Mouse (Mus musculus) MEL (cell line): Measurements from ENCODE around the gene Tmem260.

Experiments used
- CTCF ChIP-seq, 3 experiments: IDR thresholded peaks in 2 of 3; conservative IDR thresholded peaks in 1 of 3; 2 replicates each; pipeline ENCODE4 v1.5.1; 2011 to 2012; ENCODE audit warnings: low read length in 3 of 3, low read depth in 2 of 3, mild to moderate bottlenecking in 2 of 3, improper control_type of control experiment in 1 of 3, inconsistent platforms in 1 of 3, mixed read lengths in 1 of 3, moderate library complexity in 1 of 3; ENCODE audit not compliant: control insufficient read depth in 1 of 3, insufficient read depth in 1 of 3, poor library complexity in 1 of 3, severe bottlenecking in 1 of 3
- ELF1 ChIP-seq: IDR thresholded peaks from 2 replicates; pipeline ENCODE4 v1.6.1; 2014; ENCODE audit warnings: low read depth, mild to moderate bottlenecking, inconsistent platforms, low read length, improper control_type of control experiment, moderate library complexity
- EP300 ChIP-seq, 2 experiments: IDR thresholded peaks; 2 replicates each; pipeline ENCODE4 v1.6.1; 2011; ENCODE audit warnings: improper control_type of control experiment in 2 of 2, low read length in 2 of 2, low read depth in 1 of 2, mild to moderate bottlenecking in 1 of 2
- GATA1 ChIP-seq: IDR thresholded peaks from 2 replicates; pipeline ENCODE4 v1.6.1; 2011; ENCODE audit warnings: low read depth, low read length, improper control_type of control experiment
- HCFC1 ChIP-seq: IDR thresholded peaks from 2 replicates; pipeline ENCODE4 v1.6.1; 2012; ENCODE audit warnings: low read depth, mild to moderate bottlenecking, inconsistent platforms, low read length, improper control_type of control experiment, moderate library complexity
- KAT2A ChIP-seq: conservative IDR thresholded peaks from 2 replicates; pipeline ENCODE4 v1.6.1; 2012; ENCODE audit warnings: low read depth, low read length, improper control_type of control experiment, inconsistent platforms
- MAX ChIP-seq: IDR thresholded peaks from 2 replicates; pipeline ENCODE4 v1.6.1; 2011; ENCODE audit warnings: low read length, improper control_type of control experiment
- NRF1 ChIP-seq: IDR thresholded peaks from 2 replicates; pipeline ENCODE4 v1.6.1; 2014; ENCODE audit warnings: low read depth, mild to moderate bottlenecking, inconsistent platforms, low read length, improper control_type of control experiment, moderate library complexity; ENCODE audit not compliant: poor library complexity, insufficient read depth, severe bottlenecking
- POLR2A ChIP-seq, 2 experiments: IDR thresholded peaks; 2 replicates each; pipeline ENCODE4 v1.6.1; 2011 to 2012; ENCODE audit warnings: low read length in 2 of 2, mild to moderate bottlenecking in 2 of 2, control low read depth in 1 of 2, improper control_type of control experiment in 1 of 2, low read depth in 1 of 2, moderate library complexity in 1 of 2; ENCODE audit not compliant: control insufficient read depth in 1 of 2, insufficient read depth in 1 of 2, poor library complexity in 1 of 2
- POLR2AphosphoS5 ChIP-seq: IDR thresholded peaks from 2 replicates; pipeline ENCODE4 v1.6.1; 2012; ENCODE audit warnings: low read depth, borderline replicate concordance, mild to moderate bottlenecking, inconsistent platforms, low read length, moderate library complexity, mixed read lengths
- TAL1 ChIP-seq: IDR thresholded peaks from 2 replicates; pipeline ENCODE4 v1.6.1; 2012; ENCODE audit warnings: mild to moderate bottlenecking, inconsistent platforms, low read length, moderate library complexity, mixed read lengths
- TCF12 ChIP-seq: IDR thresholded peaks from 2 replicates; pipeline ENCODE4 v1.6.1; 2014; ENCODE audit warnings: low read depth, mild to moderate bottlenecking, inconsistent platforms, low read length, improper control_type of control experiment, moderate library complexity
- USF1 ChIP-seq: IDR thresholded peaks from 2 replicates; pipeline ENCODE4 v1.6.1; 2014; ENCODE audit warnings: low read depth, mild to moderate bottlenecking, inconsistent platforms, low read length, improper control_type of control experiment, moderate library complexity
- ZKSCAN1 ChIP-seq: IDR thresholded peaks from 2 replicates; pipeline ENCODE4 v1.6.1; 2012; ENCODE audit warnings: low read depth, mild to moderate bottlenecking, inconsistent platforms, low read length, improper control_type of control experiment, moderate library complexity

DNA sequence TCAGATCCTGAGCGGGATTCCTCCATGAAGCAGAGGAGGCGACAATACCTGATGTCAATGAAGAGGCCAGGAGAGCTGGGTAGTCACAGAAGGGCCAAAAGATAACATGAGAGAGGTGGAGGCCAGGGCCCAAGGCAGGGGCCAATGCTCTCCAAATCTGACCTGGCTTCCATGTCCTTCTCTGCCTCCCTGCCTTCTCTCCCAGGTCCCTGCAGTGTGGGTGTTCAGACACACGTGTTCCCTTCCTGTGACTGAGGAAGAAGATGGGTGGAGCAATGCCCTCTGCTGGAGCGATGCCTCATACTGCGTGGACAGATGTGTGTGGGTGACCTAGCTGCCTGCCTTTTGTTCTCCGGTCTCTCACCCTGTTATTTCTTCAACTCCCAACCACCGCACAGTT lies 113.8 kb downstream of the Tmem260 start:
- TF ChIP-seq CTCF (IDR thresholded peaks at IDR 0.05 in 2 of 3, conservative IDR thresholded peaks at IDR 0.05 in 1 of 3; ENCODE audit: control insufficient read depth in 1 of 3, insufficient read depth in 1 of 3, low read depth in 2 of 3, low read length in 3 of 3, poor library complexity in 1 of 3, severe bottlenecking in 1 of 3) (peak in 2 of 3 experiments; percentile 2 to 4; a peak in 1 of 6 replicates), POLR2AphosphoS5 (no peak), MAX (peak; percentile 44; the same call in 1 of the 2 replicates), POLR2A (IDR thresholded peaks at IDR 0.05; ENCODE audit: control insufficient read depth in 1 of 2, insufficient read depth in 1 of 2, low read depth in 1 of 2, low read length in 2 of 2, poor library complexity in 1 of 2) (no peak), ELF1 (no peak), EP300 (IDR thresholded peaks at IDR 0.05; ENCODE audit: low read depth in 1 of 2, low read length in 2 of 2) (no peak), GATA1 (no peak), NRF1 (no peak), TAL1 (no peak), USF1 (0 out of 2 replicates have a peak, but pooled peaks have one; percentile 23), TCF12 (no peak), HCFC1 (no peak), KAT2A (no peak), ZKSCAN1 (no peak)
